Mouse (Mus musculus) CH12.LX (cell line): ENCODE measurements around the gene Fam71f1. TPM values are rescaled to one million over a fixed set of nuclear protein-coding genes. Genes with fewer than 3 reads are reported as not detected.

ENCODE experiments used
- DNase-seq: peaks from one replicate; pipeline ENCODE4 v3.0.0-alpha.2; 2013; ENCODE audit errors: extremely low read depth
- H3K27ac ChIP-seq: 2 replicates; pipeline ENCODE4 v1.5.1; 2012; ENCODE audit warnings: low read depth, mild to moderate bottlenecking, control low read depth, moderate library complexity; ENCODE audit not compliant: insufficient read depth
- H3K27me3 ChIP-seq: replicated peaks from 2 replicates; pipeline ENCODE3; 2012; ENCODE audit warnings: inconsistent platforms
- H3K36me3 ChIP-seq, 2 experiments: replicated peaks in 1 of 2; 2 replicates each; pipeline versions ENCODE3 to v1.6.1; 2012; ENCODE audit warnings: inconsistent platforms in 1 of 2, low read length in 1 of 2, mild to moderate bottlenecking in 1 of 2, mixed read lengths in 1 of 2, moderate library complexity in 1 of 2; ENCODE audit not compliant: control insufficient read depth in 1 of 2, insufficient read depth in 1 of 2
- H3K4me1 ChIP-seq, 2 experiments: 2 replicates each; pipeline ENCODE4 v1.6.1; 2012; ENCODE audit warnings: inconsistent platforms in 1 of 2, moderate library complexity in 1 of 2; ENCODE audit not compliant: insufficient read depth in 2 of 2, control insufficient read depth in 1 of 2
- H3K4me2 ChIP-seq: 2 replicates; pipeline ENCODE4 v1.6.1; 2012; ENCODE audit warnings: low read depth, mild to moderate bottlenecking, control low read depth; ENCODE audit not compliant: poor library complexity, insufficient read depth, severe bottlenecking
- H3K4me3 ChIP-seq, 3 experiments: fragments of 150-350 bp in 1 of 3; sonication (generic) in 1 of 3; replicated peaks in 1 of 3; 2 replicates each; pipeline versions ENCODE3 to v1.5.1; 2011 to 2012; ENCODE audit warnings: low read depth in 2 of 3, low read length in 2 of 3, mild to moderate bottlenecking in 2 of 3, moderate library complexity in 2 of 3, control low read depth in 1 of 3, improper control_type of control experiment in 1 of 3, inconsistent platforms in 1 of 3, mixed read lengths in 1 of 3; ENCODE audit not compliant: poor library complexity in 1 of 3
- H3K79me2 ChIP-seq: replicated peaks from 2 replicates; pipeline ENCODE4 v1.6.1; 2012; ENCODE audit warnings: mild to moderate bottlenecking, moderate library complexity; ENCODE audit not compliant: control insufficient read depth, poor library complexity, insufficient read depth, severe bottlenecking; ENCODE audit errors: extremely low read depth
- H3K9ac ChIP-seq: 2 replicates; pipeline ENCODE4 v1.6.1; 2012; ENCODE audit warnings: low read depth, mild to moderate bottlenecking, control low read depth, moderate library complexity; ENCODE audit not compliant: insufficient read depth
- H3K9me3 ChIP-seq: replicated peaks from 2 replicates; pipeline ENCODE3; 2012; ENCODE audit warnings: low read length, inconsistent platforms, mixed read lengths
- BHLHE40 ChIP-seq: IDR thresholded peaks from 2 replicates; pipeline ENCODE4 v1.6.1; 2011; ENCODE audit warnings: mild to moderate bottlenecking, low read depth, low read length, improper control_type of control experiment
- CHD1 ChIP-seq: IDR thresholded peaks from 2 replicates; pipeline ENCODE4 v1.6.1; 2012; ENCODE audit warnings: low read depth, low read length, improper control_type of control experiment, inconsistent platforms
- CTCF ChIP-seq, 2 experiments: IDR thresholded peaks in 1 of 2; conservative IDR thresholded peaks in 1 of 2; 2 replicates each; pipeline ENCODE4 v1.5.1; 2011 to 2012; ENCODE audit warnings: low read depth in 2 of 2, low read length in 2 of 2, improper control_type of control experiment in 1 of 2, inconsistent platforms in 1 of 2, mild to moderate bottlenecking in 1 of 2, moderate library complexity in 1 of 2
- ELF1 ChIP-seq: IDR thresholded peaks from 2 replicates; pipeline ENCODE4 v1.6.1; 2014; ENCODE audit warnings: low read depth, mild to moderate bottlenecking, inconsistent platforms, low read length, improper control_type of control experiment
- ETS1 ChIP-seq: conservative IDR thresholded peaks from 2 replicates; pipeline ENCODE4 v1.6.1; 2012; ENCODE audit warnings: low read depth, mild to moderate bottlenecking, inconsistent platforms, low read length, improper control_type of control experiment, moderate library complexity
- GABPA ChIP-seq: IDR thresholded peaks from 2 replicates; pipeline ENCODE4 v1.6.1; 2012; ENCODE audit warnings: low read depth, low read length, improper control_type of control experiment, inconsistent platforms; ENCODE audit not compliant: insufficient replicate concordance
- JUN ChIP-seq: IDR thresholded peaks from 2 replicates; pipeline ENCODE4 v1.6.1; 2011; ENCODE audit warnings: low read depth, mild to moderate bottlenecking, low read length, improper control_type of control experiment, moderate library complexity; ENCODE audit not compliant: insufficient read depth
- JUND ChIP-seq: conservative IDR thresholded peaks from 2 replicates; pipeline ENCODE4 v1.6.1; 2011; ENCODE audit warnings: low read depth, low read length, improper control_type of control experiment
- MAX ChIP-seq: IDR thresholded peaks from 2 replicates; pipeline ENCODE4 v1.6.1; 2011; ENCODE audit warnings: low read length, improper control_type of control experiment
- MAZ ChIP-seq: IDR thresholded peaks from 2 replicates; pipeline ENCODE4 v1.6.1; 2012; ENCODE audit warnings: low read depth, mild to moderate bottlenecking, inconsistent platforms, low read length, improper control_type of control experiment, moderate library complexity
- MEF2A ChIP-seq: IDR thresholded peaks from 2 replicates; pipeline ENCODE4 v1.6.1; 2014; ENCODE audit warnings: low read depth, mild to moderate bottlenecking, inconsistent platforms, low read length, improper control_type of control experiment, borderline replicate concordance
- PAX5 ChIP-seq: IDR thresholded peaks from 2 replicates; pipeline ENCODE4 v1.6.1; 2012; ENCODE audit warnings: low read length, inconsistent platforms, mixed read lengths
- POLR2AphosphoS2 ChIP-seq: IDR thresholded peaks from 2 replicates; pipeline ENCODE4 v1.6.1; 2011; ENCODE audit warnings: low read depth, low read length, improper control_type of control experiment
- RCOR1 ChIP-seq: conservative IDR thresholded peaks from 2 replicates; pipeline ENCODE4 v1.6.1; 2012; ENCODE audit warnings: low read depth, mild to moderate bottlenecking, inconsistent platforms, low read length, improper control_type of control experiment
- SMC3 ChIP-seq: IDR thresholded peaks from 2 replicates; pipeline ENCODE4 v1.6.1; 2011; ENCODE audit warnings: low read depth, low read length, improper control_type of control experiment
- TBP ChIP-seq: conservative IDR thresholded peaks from 2 replicates; pipeline ENCODE4 v1.6.1; 2011; ENCODE audit warnings: low read depth, low read length, improper control_type of control experiment
- ZC3H11A ChIP-seq: IDR thresholded peaks from 2 replicates; pipeline ENCODE4 v1.6.1; 2012; ENCODE audit warnings: low read depth, mild to moderate bottlenecking, inconsistent platforms, low read length, improper control_type of control experiment
- dilution Hi-C: fragments of 300-500 bp; cut with MboI; formaldehyde crosslinking; loops from 2 replicates; pipeline ENCODE4 v1.14.3; 2020; ENCODE audit warnings: low sequenced_read_pairs; ENCODE audit not compliant: extremely low pct_unique_long_range_greater_than_20kb, extremely low pct_ligation_motif_present
- in situ Hi-C: fragments of 300-500 bp; cut with MboI; formaldehyde crosslinking; loops from 3 replicates; pipeline ENCODE4 v1.14.3; 2019; ENCODE audit warnings: low sequenced_read_pairs, low pct_ligation_motif_present, low pct_unique_long_range_greater_than_20kb, mixed read lengths
- polyA plus RNA-seq: library from polyadenylated mRNA; unstranded; fragments of >175 nt; gene quantifications from 2 replicates; pipeline ENCODE4 v1.2.1, GENCODE M21; 2012; ENCODE audit warnings: low read depth; ENCODE audit not compliant: insufficient read length
- total RNA-seq, 2 experiments: library from RNA; depleted of rRNA; stranded (reverse); fragments of 300-350 nt in 1 of 2; fragments of >200 nt in 1 of 2; gene quantifications; 2 replicates each; pipeline ENCODE4 v1.2.3; 2012 to 2014

The Fam71f1 gene
- total and polyA plus RNA-seq, 3 experiments = not detected

DNA sequence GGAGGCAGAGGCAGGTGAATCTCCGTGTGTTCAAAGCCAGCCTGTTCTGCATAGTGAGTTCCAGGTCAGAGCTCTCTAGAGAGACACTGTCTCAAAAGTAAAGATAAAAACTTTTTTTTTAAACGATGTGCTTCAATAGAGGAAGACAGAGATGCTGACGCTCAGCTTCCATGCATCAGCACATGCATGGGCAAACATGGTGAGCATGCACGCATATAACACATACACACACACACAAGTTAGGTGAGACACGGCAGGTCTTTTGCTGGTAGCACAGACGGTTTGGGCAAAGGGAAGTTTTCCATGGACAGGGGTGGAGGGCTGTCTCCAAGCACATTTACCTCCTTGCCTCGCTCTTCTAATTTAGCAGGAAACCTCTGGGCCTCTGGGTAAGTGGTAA, 3.2 kb downstream of the Fam71f1 start:
- H3K27ac ChIP-seq = no peak overlapping the region
- no peak for TF ChIP-seq JUND
- TF ChIP-seq TBP = peak; percentile 69; the same call in 1 of the 2 replicates

GRCm38 (mm10) chr6:29322735-29323134, 3.8 kb downstream of the Fam71f1 start:
- no peaks in the 10 kb centered on the region for H3K36me3 ChIP-seq
- dilution Hi-C loops (no loop called here), in situ Hi-C loops (no loop called here)
- no peak for DNase-seq
- TF ChIP-seq PAX5 (no peak), ZC3H11A (no peak), GABPA (no peak), TBP (no peak), CTCF (conservative IDR thresholded peaks at IDR 0.05 in 1 of 2, IDR thresholded peaks at IDR 0.05 in 1 of 2; ENCODE audit: low read depth in 2 of 2, low read length in 2 of 2) (no peak), MAZ (no peak), MAX (no peak), ELF1 (no peak), RCOR1 (no peak), SMC3 (no peak), CHD1 (no peak), BHLHE40 (no peak), JUN (no peak), POLR2AphosphoS2 (no peak), ETS1 (no peak), MEF2A (no peak)
- no peak overlapping the region for H3K9ac ChIP-seq
- no peaks in the 10 kb centered on the region for H3K79me2 ChIP-seq
- H3K9me3 ChIP-seq = peaks cover 3% of the 10 kb centered on the region
- H3K4me2 ChIP-seq = 0 out of 2 replicates have a peak overlapping the region, but pooled peaks have one; percentile 15
- H3K4me3 ChIP-seq = no peak overlapping the region
- no peak overlapping the region for H3K27ac ChIP-seq
- H3K27me3 ChIP-seq = peaks cover 71% of the 10 kb centered on the region
- peaks cover 6 to 11% of the 10 kb centered on the region in 2 experiments for H3K4me1 ChIP-seq

More for the DNA sequence above, 3.2 kb downstream of the Fam71f1 start:
- Histone ChIP-seq H3K9me3 (peaks cover 3% of the 10 kb centered on the region), H3K9ac (no peak overlapping the region), H3K4me1 (peaks cover 6 to 11% of the 10 kb centered on the region in 2 experiments), H3K4me3 (no peak overlapping the region), H3K36me3 (no peaks in the 10 kb centered on the region), H3K79me2 (no peaks in the 10 kb centered on the region), H3K27me3 (peaks cover 69% of the 10 kb centered on the region), H3K4me2 (no peak overlapping the region)
- DNase-seq = no peak
- dilution Hi-C loops = no loop called here
- in situ Hi-C loops = no loop called here
